Mouse (Mus musculus) thymus, adult 2 months (tissue): ENCODE results near the gene Mark2. TPM values are rescaled to one million over a fixed set of nuclear protein-coding genes. Genes with fewer than 3 reads are reported as not detected.

Experiments used
- DNase-seq: peaks from one replicate; pipeline ENCODE4 v3.0.0; 2021
- H3K27ac ChIP-seq: fragments of 200-500 bp; 2 replicates; pipeline ENCODE4 v1.5.1; 2012; ENCODE audit warnings: low read length, control low read depth; ENCODE audit not compliant: control insufficient read depth, insufficient read depth
- H3K27me3 ChIP-seq: fragments of 200-500 bp; 2 replicates; pipeline ENCODE4 v1.6.1; 2012; ENCODE audit warnings: mild to moderate bottlenecking, low read length, moderate library complexity, mixed read lengths; ENCODE audit not compliant: control insufficient read depth, insufficient read depth
- H3K36me3 ChIP-seq: fragments of 200-500 bp; 2 replicates; pipeline ENCODE4 v1.6.1; 2012; ENCODE audit warnings: mild to moderate bottlenecking, low read length, moderate library complexity; ENCODE audit not compliant: control insufficient read depth, insufficient read depth
- H3K4me1 ChIP-seq: fragments of 200-500 bp; replicated peaks from 2 replicates; pipeline ENCODE4 v1.6.1; 2012; ENCODE audit warnings: low read length; ENCODE audit not compliant: control insufficient read depth, insufficient read depth
- H3K4me3 ChIP-seq: fragments of 200-500 bp; 2 replicates; pipeline ENCODE4 v1.5.1; 2012; ENCODE audit warnings: mild to moderate bottlenecking, low read length, control low read depth, moderate library complexity; ENCODE audit not compliant: control insufficient read depth, insufficient read depth
- CTCF ChIP-seq: fragments of 200-500 bp; IDR thresholded peaks from 2 replicates; pipeline ENCODE4 v1.5.1; 2012; ENCODE audit warnings: mild to moderate bottlenecking, control low read depth, low read length, moderate library complexity, borderline replicate concordance; ENCODE audit not compliant: control insufficient read depth, poor library complexity, insufficient read depth; ENCODE audit errors: extremely low read depth
- POLR2A ChIP-seq: fragments of 200-500 bp; IDR thresholded peaks from 2 replicates; pipeline ENCODE4 v1.6.1; 2012; ENCODE audit warnings: mild to moderate bottlenecking, low read length, control low read depth, moderate library complexity; ENCODE audit not compliant: control insufficient read depth, poor library complexity, insufficient read depth; ENCODE audit errors: extremely low read depth
- WGBS: fragments of 180-500 bp; shearing (Covaris S2); methylation state at CpG from one replicate; pipeline ENCODE4 v1.1.7; 2018; 5-methylcytosine and 5-hydroxymethylcytosine counted together
- polyA plus RNA-seq: library from polyadenylated mRNA; depleted of rRNA; stranded (reverse); fragments of >200 nt; gene quantifications from 2 replicates; pipeline ENCODE4 v1.2.3, GENCODE M21; 2012

Gene Mark2
- polyA plus RNA-seq, 1 experiment, result 189 TPM

DNA sequence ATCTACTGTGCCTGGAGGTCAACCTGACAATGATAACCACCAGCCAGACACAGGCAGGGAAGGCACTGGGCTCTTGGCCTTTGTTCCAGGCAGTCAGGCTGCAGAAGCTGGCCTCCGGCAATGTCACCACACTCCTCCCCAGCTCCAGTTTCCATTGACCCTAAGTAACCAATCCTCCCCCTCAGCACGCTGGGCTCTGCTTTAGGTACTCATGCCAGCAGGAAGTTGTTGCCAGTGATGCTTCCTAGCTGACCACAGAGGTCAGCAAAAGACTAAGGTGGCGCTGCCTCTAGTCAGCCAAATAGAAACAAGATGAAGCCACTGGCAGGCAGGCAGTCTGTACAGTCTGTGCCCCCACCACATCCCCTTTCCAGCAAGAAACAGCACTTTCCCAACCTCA, 34.7 kb downstream of the Mark2 start:
- peaks cover 23% of the 10 kb centered on the region for H3K4me1 ChIP-seq
- TF ChIP-seq POLR2A, result no peak
- no peak for TF ChIP-seq CTCF
- H3K27me3 ChIP-seq, result no peaks in the 10 kb centered on the region
- DNase-seq, result no peak
- H3K27ac ChIP-seq, result no peak overlapping the region
- H3K4me3 ChIP-seq, result no peak overlapping the region
- WGBS, result 69% methylated on average over 3 of the region's 3 CpGs
- H3K36me3 ChIP-seq, result no peaks in the 10 kb centered on the region

DNA sequence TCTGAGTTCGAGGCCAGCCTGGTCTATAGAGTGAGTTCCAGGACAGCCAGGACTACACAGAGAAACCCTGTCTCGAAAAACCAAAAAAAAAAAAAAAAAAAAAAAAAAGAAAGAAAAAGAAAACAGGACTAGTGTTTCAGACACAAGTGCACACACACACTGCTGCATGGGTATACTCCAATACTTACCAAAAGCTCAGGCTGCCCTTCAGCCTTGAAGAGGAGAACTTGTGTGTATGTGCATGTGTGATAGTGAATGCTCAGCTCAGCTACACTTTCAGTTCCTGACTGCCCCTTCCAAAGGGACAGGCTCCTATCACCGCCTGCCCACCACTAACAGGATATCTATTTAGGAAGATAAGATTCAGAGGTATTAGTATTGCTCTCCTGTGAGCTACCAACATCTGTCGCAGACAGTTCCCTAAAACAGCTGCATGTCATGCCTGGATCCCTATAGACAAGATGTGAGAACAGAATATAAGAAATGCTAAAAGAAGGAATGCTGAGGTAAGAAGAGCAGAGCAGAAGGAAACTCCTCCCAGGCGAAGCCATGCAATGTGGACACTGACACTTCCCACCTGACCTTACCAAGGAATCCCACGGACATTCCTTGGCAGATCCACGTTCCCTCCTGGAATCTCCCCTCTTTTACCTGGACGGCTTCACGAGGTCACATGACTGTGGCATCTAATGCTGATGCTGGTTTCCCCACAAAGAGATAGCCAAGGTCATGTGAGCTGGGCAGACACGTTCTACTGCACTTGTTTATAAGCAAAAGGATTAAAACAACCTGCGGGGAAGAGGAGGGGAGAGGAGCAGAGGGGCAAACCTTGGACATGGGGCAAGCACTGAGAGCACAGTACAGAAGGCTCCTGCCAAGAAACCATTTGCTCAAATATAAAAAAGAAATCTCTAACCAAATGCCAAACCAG, 36.0 kb downstream of the Mark2 start:
- no peak for TF ChIP-seq POLR2A
- TF ChIP-seq CTCF, result no peak
- Histone ChIP-seq H3K27ac (no peak overlapping the region), H3K36me3 (no peaks in the 10 kb centered on the region), H3K4me3 (no peak overlapping the region), H3K27me3 (no peaks in the 10 kb centered on the region), H3K4me1 (peaks cover 15% of the 10 kb centered on the region)
- 92% methylated on average over 11 of the region's 11 CpGs for WGBS
- no peak for DNase-seq

DNA sequence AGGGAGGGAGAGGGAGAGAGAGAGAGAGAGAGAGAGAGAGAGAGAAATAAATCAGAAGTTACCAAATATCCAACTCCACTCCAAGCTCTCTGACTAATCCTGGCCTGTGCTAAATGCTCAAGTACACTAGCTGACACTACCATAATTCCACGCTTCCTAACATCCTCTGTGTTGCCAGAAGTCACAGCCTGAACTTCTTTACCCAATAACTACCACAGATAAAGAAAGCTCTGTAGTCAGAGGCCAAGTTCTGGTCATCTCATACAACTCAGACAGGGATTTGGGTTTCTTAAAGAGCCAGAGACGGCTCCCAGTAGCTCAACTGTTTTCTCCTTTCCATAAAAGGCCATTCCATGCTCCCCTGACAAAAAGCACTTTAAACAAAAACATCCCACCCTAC, 36.9 kb downstream of the Mark2 start:
- Histone ChIP-seq H3K4me3 (no peak overlapping the region), H3K36me3 (no peaks in the 10 kb centered on the region), H3K4me1 (peaks cover 11% of the 10 kb centered on the region), H3K27ac (no peak overlapping the region), H3K27me3 (no peaks in the 10 kb centered on the region)
- 94% methylated on average over 2 of the region's 2 CpGs for WGBS
- TF ChIP-seq CTCF, result no peak
- no peak for TF ChIP-seq POLR2A
- no peak for DNase-seq

DNA sequence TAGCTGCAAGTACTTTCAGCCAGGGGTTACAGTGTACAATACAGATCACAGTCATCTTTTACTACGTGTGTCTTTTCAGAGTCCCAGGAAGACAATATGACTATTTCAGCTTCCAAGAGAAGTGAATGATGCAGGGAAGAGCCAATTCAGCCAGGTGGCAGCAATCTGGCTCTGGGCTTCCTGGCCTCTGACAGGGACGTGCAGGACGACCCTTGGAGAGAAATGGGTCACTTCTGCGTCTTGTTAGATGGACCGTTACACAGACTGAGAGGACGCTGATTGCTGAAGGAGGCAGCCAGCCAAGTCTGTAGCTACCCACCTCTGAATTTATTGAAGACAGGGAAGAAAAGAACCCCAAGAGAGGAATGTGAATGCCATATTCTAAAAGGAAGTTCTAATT, 37.9 kb downstream of the Mark2 start:
- H3K27ac ChIP-seq, result no peak overlapping the region
- H3K4me1 ChIP-seq, result peaks cover 11% of the 10 kb centered on the region
- DNase-seq, result no peak

DNA sequence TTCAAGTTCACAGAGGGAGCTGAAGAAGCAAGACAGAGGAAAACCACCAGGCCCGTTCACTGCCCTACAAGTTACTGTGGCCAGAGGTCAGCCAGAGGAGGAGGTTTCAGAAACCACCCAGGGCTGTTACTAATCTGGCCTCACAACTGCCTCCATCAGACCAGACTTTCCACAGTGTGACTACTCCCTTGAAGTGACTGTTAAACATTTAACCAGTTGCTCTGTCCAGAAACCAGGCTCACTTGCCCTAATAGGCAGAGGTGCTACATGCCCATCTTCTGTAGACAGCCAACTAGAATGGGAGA, 39.2 kb downstream of the Mark2 start:
- Histone ChIP-seq H3K27ac (no peak overlapping the region), H3K36me3 (no peaks in the 10 kb centered on the region), H3K4me1 (0 out of 2 replicates have a peak, but pooled peaks cover 3% of the 10 kb centered on the region), H3K27me3 (no peaks in the 10 kb centered on the region), H3K4me3 (no peak overlapping the region)
- TF ChIP-seq CTCF (no peak), POLR2A (no peak)
- 88% methylated on average over 1 of the region's 1 CpGs for WGBS
- DNase-seq, result no peak

More for the DNA sequence above, 37.9 kb downstream of the Mark2 start:
- Histone ChIP-seq H3K27me3 (no peaks in the 10 kb centered on the region), H3K4me3 (no peak overlapping the region), H3K36me3 (no peaks in the 10 kb centered on the region)
- WGBS, result 94% methylated on average over 6 of the region's 6 CpGs
- no peak for TF ChIP-seq CTCF
- TF ChIP-seq POLR2A, result no peak

DNA sequence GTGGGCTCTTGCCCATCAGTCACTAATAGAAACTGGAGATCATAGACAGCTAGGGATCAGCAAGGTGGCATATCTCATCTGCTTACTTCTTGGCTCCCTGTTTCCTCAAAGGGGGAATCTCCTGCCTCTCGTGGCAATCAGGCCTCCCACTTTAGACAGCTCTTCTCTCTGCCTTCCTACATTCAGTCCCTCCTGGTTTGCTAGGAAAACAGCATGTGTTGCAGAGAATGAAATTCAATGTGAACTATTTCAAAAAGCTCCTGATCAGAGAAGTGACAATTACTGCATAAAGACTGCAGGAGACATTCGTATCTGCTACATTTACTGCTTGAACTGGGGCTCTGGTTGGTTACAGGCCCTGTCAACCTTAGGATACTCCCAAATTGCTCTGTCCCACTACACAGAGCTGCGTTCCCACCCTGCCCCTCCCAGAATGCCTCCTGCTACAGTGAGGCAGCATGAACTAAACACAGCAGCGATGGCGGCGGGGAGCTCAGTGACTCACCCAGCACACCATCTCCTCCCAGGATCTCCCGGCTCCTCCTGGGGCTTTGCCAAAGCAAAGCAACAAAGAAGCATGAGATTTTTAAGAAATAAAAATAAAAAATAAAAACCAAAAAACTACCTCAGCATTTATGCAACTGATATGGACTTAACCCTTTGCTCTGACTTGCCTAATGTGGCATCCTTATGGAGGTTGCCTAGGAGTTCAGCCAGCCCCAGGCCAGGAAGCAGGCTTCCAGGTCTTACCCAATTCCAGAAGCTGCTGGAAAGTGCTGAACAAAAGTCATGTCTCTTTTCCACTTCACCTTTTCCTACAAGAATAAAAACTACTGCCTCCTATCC, 39.8 kb downstream of the Mark2 start:
- no peak for TF ChIP-seq CTCF
- no peak for TF ChIP-seq POLR2A
- Histone ChIP-seq H3K36me3 (no peaks in the 10 kb centered on the region), H3K27ac (no peak overlapping the region), H3K4me3 (no peak overlapping the region), H3K4me1 (0 out of 2 replicates have a peak, but pooled peaks cover 2% of the 10 kb centered on the region), H3K27me3 (no peaks in the 10 kb centered on the region)
- no peak for DNase-seq
- WGBS, result 89% methylated on average over 7 of the region's 7 CpGs
